Mouse (Mus musculus) limb, embryonic 11.5 days (tissue): Measurements from ENCODE around the gene Gart. TPM values are rescaled to one million over a fixed set of nuclear protein-coding genes. Genes with fewer than 3 reads are reported as not detected.
A peak's percentile ranks its signal among the peaks of the same experiment; 100 is the strongest.

ENCODE experiments used
- ATAC-seq: fragments of 200-750 bp; cut with Nextera tagmentation; 2 replicates; pipeline ENCODE4 v1.8.0; 2017; ENCODE audit warnings: low read depth; ENCODE audit not compliant: insufficient number of reproducible peaks, low FRiP score, low TSS enrichment
- DNase-seq: peaks from one replicate; pipeline ENCODE4 v3.0.0-alpha.2; 2015; ENCODE audit warnings: low spot score
- H3K27ac ChIP-seq: fragments of 300-500 bp; sonication (generic); replicated peaks from 2 replicates; pipeline ENCODE4 v1.5.1; 2014; ENCODE audit warnings: low read depth, mild to moderate bottlenecking, low read length
- H3K27me3 ChIP-seq: fragments of 300-500 bp; sonication (generic); 2 replicates; pipeline ENCODE4 v1.6.1; 2014; ENCODE audit warnings: mild to moderate bottlenecking, low read length, mixed read lengths; ENCODE audit not compliant: control insufficient read depth, insufficient read depth
- H3K36me3 ChIP-seq: fragments of 300-500 bp; sonication (generic); 2 replicates; pipeline ENCODE4 v1.6.1; 2014; ENCODE audit warnings: mild to moderate bottlenecking, low read length, moderate library complexity, mixed read lengths; ENCODE audit not compliant: control insufficient read depth, insufficient read depth
- H3K4me1 ChIP-seq: fragments of 300-500 bp; sonication (generic); 2 replicates; pipeline ENCODE4 v1.6.1; 2014; ENCODE audit warnings: low read length, mixed read lengths; ENCODE audit not compliant: control insufficient read depth, insufficient read depth
- H3K4me2 ChIP-seq: fragments of 300-500 bp; sonication (generic); 2 replicates; pipeline ENCODE4 v1.6.1; 2014; ENCODE audit warnings: low read depth, mild to moderate bottlenecking, moderate library complexity; ENCODE audit not compliant: severe bottlenecking
- H3K4me3 ChIP-seq: fragments of 300-500 bp; sonication (generic); 2 replicates; pipeline ENCODE4 v1.5.1; 2014; ENCODE audit warnings: low read depth, low read length
- H3K9ac ChIP-seq: fragments of 300-500 bp; sonication (generic); 2 replicates; pipeline ENCODE4 v1.6.1; 2014; ENCODE audit warnings: mild to moderate bottlenecking, low read length
- H3K9me3 ChIP-seq: fragments of 300-500 bp; sonication (generic); 2 replicates; pipeline ENCODE4 v1.6.1; 2016; ENCODE audit warnings: low read length; ENCODE audit not compliant: control insufficient read depth
- WGBS: fragments of 180-500 bp; shearing (Covaris S2); extraction: QIAGEN DNeasy Blood & Tissue Kit; methylation state at CpG from one replicate; pipeline ENCODE4 v1.1.7; 2014; 5-methylcytosine and 5-hydroxymethylcytosine counted together
- polyA plus RNA-seq: library from polyadenylated mRNA; unstranded; fragments of >200 nt; fragmentation: Nextera tagmentation; extraction: Ambion mirVana; gene quantifications from 2 replicates; pipeline ENCODE4 v1.2.1, GENCODE M21; 2014

The Gart gene
- polyA plus RNA-seq, 1 experiment from 2014 or later = 131 TPM

DNA sequence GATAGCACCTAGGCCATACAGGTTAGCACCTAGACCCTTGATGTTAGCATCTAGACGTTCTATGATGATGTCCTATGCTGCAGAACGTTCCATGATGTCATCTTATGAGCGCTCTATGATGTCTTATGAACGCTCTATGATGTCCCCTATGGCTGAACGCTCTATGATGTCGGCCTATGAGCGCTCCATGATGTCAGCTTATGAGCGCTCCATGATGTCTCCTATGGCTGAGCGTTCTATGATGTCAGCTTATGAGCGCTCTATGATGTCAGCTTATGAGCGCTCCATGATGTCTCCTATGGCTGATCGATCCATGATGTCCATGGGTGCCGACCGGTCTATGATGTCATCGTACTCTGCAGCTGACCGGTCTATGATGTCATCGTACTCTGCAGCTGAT, 10.5 kb upstream of the Gart start:
- WGBS = 98% methylated on average over 17 of the region's 17 CpGs
- no peak for ATAC-seq
- Histone ChIP-seq H3K9me3 (no peaks in the 10 kb centered on the region), H3K4me3 (no peak overlapping the region), H3K4me2 (no peak overlapping the region), H3K27me3 (no peaks in the 10 kb centered on the region), H3K36me3 (peaks cover 65% of the 10 kb centered on the region), H3K27ac (no peak overlapping the region), H3K9ac (no peak overlapping the region), H3K4me1 (no peaks in the 10 kb centered on the region)
- DNase-seq = no peak

GRCm38 (mm10) chr16:91655285-91655684, 8.5 kb upstream of the Gart start:
- DNase-seq (no peak), ATAC-seq (no peak)
- over 99% methylated on average over 9 of the region's 9 CpGs for WGBS
- no peak overlapping the region for H3K9ac ChIP-seq
- no peaks in the 10 kb centered on the region for H3K27me3 ChIP-seq
- no peak overlapping the region for H3K4me2 ChIP-seq
- peaks cover 66% of the 10 kb centered on the region for H3K36me3 ChIP-seq
- H3K27ac ChIP-seq = no peak overlapping the region
- no peaks in the 10 kb centered on the region for H3K9me3 ChIP-seq
- no peak overlapping the region for H3K4me3 ChIP-seq
- no peaks in the 10 kb centered on the region for H3K4me1 ChIP-seq

DNA sequence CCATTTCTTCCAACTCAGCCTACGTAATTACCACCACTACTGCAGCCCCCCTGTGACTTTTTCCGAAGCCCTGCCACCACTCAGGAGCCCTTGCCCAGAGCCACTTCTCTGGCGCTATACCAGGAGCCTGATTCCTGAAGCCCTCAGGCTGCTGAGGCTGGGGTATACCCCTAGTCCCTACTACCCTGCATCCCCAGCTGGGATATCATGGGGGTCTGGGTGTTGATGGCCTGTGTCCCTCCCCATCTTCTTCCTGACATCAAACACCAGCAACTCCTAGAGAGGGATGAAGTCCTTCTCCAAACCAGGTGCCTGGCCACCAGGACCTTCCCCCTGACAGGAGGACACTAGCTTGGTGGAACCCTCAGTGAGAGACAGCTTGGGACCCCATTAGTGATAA, 5.4 kb upstream of the Gart start:
- no peak overlapping the region for H3K27ac ChIP-seq
- H3K4me1 ChIP-seq = 0 out of 2 replicates have a peak, but pooled peaks cover 3% of the 10 kb centered on the region
- H3K36me3 ChIP-seq = peaks cover 35% of the 10 kb centered on the region
- no peak overlapping the region for H3K4me3 ChIP-seq
- H3K27me3 ChIP-seq = no peaks in the 10 kb centered on the region
- no peak overlapping the region for H3K4me2 ChIP-seq
- H3K9me3 ChIP-seq = no peaks in the 10 kb centered on the region
- DNase-seq (no peak), ATAC-seq (no peak)
- 95% methylated on average over 3 of the region's 3 CpGs for WGBS
- H3K9ac ChIP-seq = no peak overlapping the region

- Histone ChIP-seq H3K4me3 (no peak overlapping the region), H3K4me2 (no peak overlapping the region), H3K36me3 (peaks cover 11% of the 10 kb centered on the region), H3K9ac (no peak overlapping the region), H3K9me3 (no peaks in the 10 kb centered on the region), H3K27ac (no peak overlapping the region), H3K27me3 (no peaks in the 10 kb centered on the region), H3K4me1 (0 out of 2 replicates have a peak, but pooled peaks cover 3% of the 10 kb centered on the region)
- no peak for DNase-seq
- no peak for ATAC-seq
These were observed 3.0 kb upstream of the Gart start for GRCm38 (mm10) chr16:91649781-91650180.

DNA sequence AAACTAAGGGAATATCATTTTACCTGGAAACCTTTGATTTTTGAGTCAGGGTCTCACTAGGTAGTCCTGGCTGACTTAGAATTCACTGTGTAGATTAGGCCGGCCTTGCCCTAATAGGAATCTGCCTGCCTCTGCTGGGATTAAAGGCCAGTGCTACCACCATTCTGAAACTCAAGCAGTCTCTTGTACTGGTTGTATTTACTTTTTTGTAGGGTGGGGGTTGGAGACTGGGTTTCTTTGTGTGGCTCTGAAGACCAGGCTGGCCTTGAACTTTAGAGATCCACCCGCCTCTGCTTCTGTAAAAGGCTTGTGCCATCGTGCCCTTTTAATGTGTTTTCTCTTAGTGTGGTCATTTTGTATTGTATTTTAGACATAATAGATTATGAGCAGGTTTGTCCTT, 2.5 kb upstream of the Gart start:
- Histone ChIP-seq H3K4me2 (peak overlapping the region; percentile 79), H3K4me1 (0 out of 2 replicates have a peak, but pooled peaks cover 3% of the 10 kb centered on the region), H3K27ac (no peak overlapping the region), H3K9me3 (no peaks in the 10 kb centered on the region), H3K36me3 (peaks cover 9% of the 10 kb centered on the region; the same call in 1 of the 2 replicates), H3K9ac (no peak overlapping the region), H3K27me3 (no peaks in the 10 kb centered on the region), H3K4me3 (peak overlapping the region; percentile 76)
- 70% methylated on average over 3 of the region's 3 CpGs for WGBS
- no peak for DNase-seq
- ATAC-seq = no peak

DNA sequence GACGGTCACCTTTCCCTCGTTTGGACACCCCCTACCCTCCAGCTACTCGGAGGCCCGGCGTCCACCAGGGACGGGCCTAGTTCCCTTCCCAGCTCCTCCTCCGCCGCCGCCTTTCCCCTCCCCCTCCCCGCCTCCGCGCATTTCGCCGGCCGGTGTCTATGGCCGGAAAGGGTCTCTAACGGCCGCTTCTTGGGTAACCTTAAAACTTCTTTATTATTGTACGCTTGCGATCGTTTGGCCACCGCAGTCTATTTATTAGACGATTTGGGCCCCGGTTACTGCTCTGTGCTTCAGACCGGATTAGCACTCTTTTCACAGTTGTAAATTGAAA, 1.4 kb upstream of the Gart start:
- peak; percentile 33 for ATAC-seq
- under 1% methylated on average over 23 of the region's 25 CpGs for WGBS
- H3K27me3 ChIP-seq = no peaks in the 10 kb centered on the region

GRCm38 (mm10) chr16:91647461-91648219, 888 bp upstream of the Gart start, which contains the start of gene Son:
Gene Son (plus strand): TSS chr16:91647506.
- Histone ChIP-seq H3K27ac (peak within 1 kb of the TSS; percentile 85), H3K4me3 (peak within 1 kb of the TSS; percentile 76), H3K4me2 (peak within 1 kb of the TSS; percentile 79), H3K9ac (peak within 1 kb of the TSS; percentile 85), H3K9me3 (no peaks in the 10 kb centered on the region), H3K27me3 (no peaks in the 10 kb centered on the region), H3K36me3 (peaks cover 14% of the 10 kb centered on the region; the same call in 1 of the 2 replicates), H3K4me1 (0 out of 2 replicates have a peak, but pooled peaks cover 3% of the 10 kb centered on the region)
- WGBS = under 1% methylated on average over 70 of the region's 70 CpGs
- DNase-seq (peak; percentile 96), ATAC-seq (peak; percentile 95)

More for the DNA sequence above, 1.4 kb upstream of the Gart start:
- H3K4me3 ChIP-seq = peak overlapping the region; percentile 76
- H3K36me3 ChIP-seq = peaks cover 9% of the 10 kb centered on the region; the same call in 1 of the 2 replicates
- peak overlapping the region; percentile 85 for H3K27ac ChIP-seq
- H3K4me2 ChIP-seq = peak overlapping the region; percentile 79
- no peaks in the 10 kb centered on the region for H3K9me3 ChIP-seq
- H3K4me1 ChIP-seq = 0 out of 2 replicates have a peak, but pooled peaks cover 3% of the 10 kb centered on the region
- DNase-seq = peak; percentile 88
- H3K9ac ChIP-seq = peak overlapping the region; percentile 85

DNA sequence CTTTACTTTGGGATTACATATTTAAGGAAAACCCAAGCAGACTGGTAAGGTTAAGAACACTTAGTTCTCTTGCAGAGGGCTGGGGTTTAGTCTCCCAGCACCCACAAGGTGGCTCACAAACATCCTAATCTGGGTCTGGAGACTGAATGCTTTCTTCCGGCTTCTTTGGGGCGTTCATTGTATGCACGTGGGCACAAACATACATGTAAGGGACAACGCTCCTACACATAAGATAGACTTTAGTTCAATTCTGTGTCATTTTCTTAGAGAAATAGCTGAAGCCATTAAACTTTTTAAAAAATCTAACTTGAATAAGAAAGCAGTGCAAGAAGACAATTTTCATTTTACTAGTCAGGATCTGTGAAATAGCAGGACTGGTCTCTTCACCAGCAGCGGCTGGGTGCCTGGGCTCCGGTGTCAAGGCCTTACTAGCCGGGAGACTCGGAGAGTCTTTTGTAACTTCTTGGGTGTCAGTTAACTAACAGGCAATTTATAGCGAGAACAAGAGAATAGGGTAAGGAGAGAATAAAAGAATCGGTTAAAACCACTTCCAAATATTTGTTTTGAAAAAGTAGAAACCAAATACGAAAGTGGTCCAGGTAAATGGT, 653 bp downstream of the Gart start:
- Histone ChIP-seq H3K4me1 (0 out of 2 replicates have a peak, but pooled peaks cover 3% of the 10 kb centered on the region), H3K9me3 (no peaks in the 10 kb centered on the region), H3K9ac (peak overlapping the region; percentile 65), H3K4me2 (peak overlapping the region; percentile 79), H3K4me3 (peak overlapping the region; percentile 76), H3K27me3 (no peaks in the 10 kb centered on the region), H3K27ac (no peak overlapping the region), H3K36me3 (peaks cover 8% of the 10 kb centered on the region; the same call in 1 of the 2 replicates)
- peak; percentile 39 for DNase-seq
- ATAC-seq = no peak
- WGBS = 1% methylated on average over 11 of the region's 11 CpGs
